Mouse (Mus musculus): Measurements from ENCODE around the gene Slfn5. TPM values are rescaled to one million over a fixed set of nuclear protein-coding genes. Genes with fewer than 3 reads are reported as not detected.

Slfn5 gene
- total RNA-seq, 2 experiments from 2014 or later: 6.9 to 11.0 TPM

- ATAC-seq (replicated peaks; ENCODE audit: low FRiP score, poor library complexity, severe bottlenecking): peak; percentile 50; the same call in 1 of the 2 replicates
These were observed 39.6 kb downstream of the Slfn5 start for GRCm38 (mm10) chr11:82990612-82991385.

- ATAC-seq (replicated peaks; ENCODE audit: low FRiP score, poor library complexity, severe bottlenecking): no peak
These were observed 40.5 kb downstream of the Slfn5 start, which contains the start of gene Slfn9 for GRCm38 (mm10) chr11:82991469-82992166. Gene Slfn9, minus strand, starts transcription at chr11:82991830.

GRCm38 (mm10) chr11:83013356-83013755, 62.2 kb downstream of the Slfn5 start:
- no peak for ATAC-seq (replicated peaks; ENCODE audit: low FRiP score, poor library complexity, severe bottlenecking)

Other genes starting within 250 kb of the Slfn5 start
- gene Cct6b, start 187.0 kb upstream of the Slfn5 start, total RNA-seq (2015; ENCODE audit: low replicate concordance): not detected in 2 replicates
- not detected in 2 replicates for gene Cct6b, start 187.0 kb upstream of the Slfn5 start, total RNA-seq (2017; ENCODE audit: low replicate concordance)
- gene Zfp830, start 187.0 kb upstream of the Slfn5 start, total RNA-seq (2015; ENCODE audit: low replicate concordance): 4.0 and 7.5 TPM in 2 replicates
- gene Zfp830, start 187.0 kb upstream of the Slfn5 start, total RNA-seq (2017; ENCODE audit: low replicate concordance): 16.6 and 17.6 TPM in 2 replicates
- gene Lig3, start 170.2 kb upstream of the Slfn5 start, total RNA-seq (2015; ENCODE audit: low replicate concordance): 5.4 and 11.1 TPM in 2 replicates
- gene Lig3, start 170.2 kb upstream of the Slfn5 start, total RNA-seq (2017; ENCODE audit: low replicate concordance): 6.0 and 9.5 TPM in 2 replicates
- 79.9 and 88.6 TPM in 2 replicates for gene Rffl, start 80.1 kb upstream of the Slfn5 start, total RNA-seq (2015; ENCODE audit: low replicate concordance)
- gene Rffl, start 80.1 kb upstream of the Slfn5 start, total RNA-seq (2017; ENCODE audit: low replicate concordance): 115 TPM in 2 replicates
- 1.5 and 10.0 TPM in 2 replicates for gene Rad51d, start 60.7 kb upstream of the Slfn5 start, total RNA-seq (2015; ENCODE audit: low replicate concordance)
- 2.5 and 2.6 TPM in 2 replicates for gene Rad51d, start 60.7 kb upstream of the Slfn5 start, total RNA-seq (2017; ENCODE audit: low replicate concordance)
- gene Fndc8, start 59.2 kb upstream of the Slfn5 start, total RNA-seq (2015; ENCODE audit: low replicate concordance): not detected in 2 replicates
- gene Fndc8, start 59.2 kb upstream of the Slfn5 start, total RNA-seq (2017; ENCODE audit: low replicate concordance): not detected in 2 replicates
- 3.3 and 5.8 TPM in 2 replicates for gene Nle1, start 42.9 kb upstream of the Slfn5 start, total RNA-seq (2015; ENCODE audit: low replicate concordance)
- gene Nle1, start 42.9 kb upstream of the Slfn5 start, total RNA-seq (2017; ENCODE audit: low replicate concordance): 1.5 and 6.5 TPM in 2 replicates
- not detected in 2 replicates for gene Unc45b, start 40.8 kb upstream of the Slfn5 start, total RNA-seq (2015; ENCODE audit: low replicate concordance)
- gene Unc45b, start 40.8 kb upstream of the Slfn5 start, total RNA-seq (2017; ENCODE audit: low replicate concordance): not detected in 2 replicates
- 4.0 and 7.1 TPM in 2 replicates for gene Slfn9, start 40.5 kb downstream of the Slfn5 start, total RNA-seq (2015; ENCODE audit: low replicate concordance)
- gene Slfn9, start 40.5 kb downstream of the Slfn5 start, total RNA-seq (2017; ENCODE audit: low replicate concordance): 3.5 and 4.5 TPM in 2 replicates
- 3.7 and 9.0 TPM in 2 replicates for gene Slfn8, start 69.5 kb downstream of the Slfn5 start, total RNA-seq (2015; ENCODE audit: low replicate concordance)
- gene Slfn8, start 69.5 kb downstream of the Slfn5 start, total RNA-seq (2017; ENCODE audit: low replicate concordance): 2.7 and 5.4 TPM in 2 replicates
- gene Slfn2, start 113.8 kb downstream of the Slfn5 start, total RNA-seq (2015; ENCODE audit: low replicate concordance): 36.9 and 58.1 TPM in 2 replicates
- 71.9 and 73.6 TPM in 2 replicates for gene Slfn2, start 113.8 kb downstream of the Slfn5 start, total RNA-seq (2017; ENCODE audit: low replicate concordance)
- gene Slfn1, start 165.5 kb downstream of the Slfn5 start, total RNA-seq (2015; ENCODE audit: low replicate concordance): 16.5 and 18.6 TPM in 2 replicates
- gene Slfn1, start 165.5 kb downstream of the Slfn5 start, total RNA-seq (2017; ENCODE audit: low replicate concordance): 23.3 and 26.2 TPM in 2 replicates
- gene Slfn4, start 223.8 kb downstream of the Slfn5 start, total RNA-seq (2015; ENCODE audit: low replicate concordance): 52.5 and 75.0 TPM in 2 replicates
- gene Slfn4, start 223.8 kb downstream of the Slfn5 start, total RNA-seq (2017; ENCODE audit: low replicate concordance): 22.6 and 27.2 TPM in 2 replicates
- gene Slfn3, start 240.0 kb downstream of the Slfn5 start, total RNA-seq (2015; ENCODE audit: low replicate concordance): 8.6 and 10.0 TPM in 2 replicates
- 11.9 and 15.3 TPM in 2 replicates for gene Slfn3, start 240.0 kb downstream of the Slfn5 start, total RNA-seq (2017; ENCODE audit: low replicate concordance)